Mouse (Mus musculus) B cell, adult 62 days (primary cell): ENCODE measurements around the gene Agmat. TPM values are rescaled to one million over a fixed set of nuclear protein-coding genes. Genes with fewer than 3 reads are reported as not detected.

Experiments
- total RNA-seq: library from RNA; stranded (reverse); gene quantifications from 4 replicates; pipeline ENCODE4 v1.2.4, GENCODE M21; 2023

Agmat gene
- not detected in 4 replicates for total RNA-seq

GRCm38 (mm10) chr4:141746578-141747346, at the start of gene Agmat:
Agmat (plus strand) TSS chr4:141746672.

GRCm38 (mm10) chr4:141722731-141723672, 23.5 kb upstream of the Agmat start, which contains the start of gene Ddi2:
Ddi2 (minus strand) TSS chr4:141723419.

GRCm38 (mm10) chr4:141790524-141790990, 44.1 kb downstream of the Agmat start, which contains the start of gene Dnajc16:
Dnajc16 (minus strand) TSS chr4:141790931.

GRCm38 (mm10) chr4:141793282-141794151, 47.0 kb downstream of the Agmat start, which contains the start of gene Casp9:
Casp9 (plus strand) TSS chr4:141793612.

Other genes starting within 250 kb of the Agmat start
- gene Spen, start 208.1 kb upstream of the Agmat start, total RNA-seq: 46.6 to 59.3 TPM (median 54.1 TPM) in 4 replicates
- not detected in 4 replicates for gene Fblim1, start 140.6 kb upstream of the Agmat start, total RNA-seq
- not detected in 4 replicates for gene Tmem82, start 128.0 kb upstream of the Agmat start, total RNA-seq
- 0.21 TPM in 1 of 4 replicates, not detected in the others for gene Slc25a34, start 122.9 kb upstream of the Agmat start, total RNA-seq
- 27.7 to 40.7 TPM (median 35.5 TPM) in 4 replicates for gene Plekhm2, start 81.8 kb upstream of the Agmat start, total RNA-seq
- 4.6 to 12.8 TPM (median 7.1 TPM) in 3 of 4 replicates, not detected in the other for gene Rsc1a1, start 61.1 kb upstream of the Agmat start, total RNA-seq
- 43.3 to 54.2 TPM (median 45.4 TPM) in 4 replicates for gene Ddi2, start 23.3 kb upstream of the Agmat start, total RNA-seq
- gene Dnajc16, start 44.3 kb downstream of the Agmat start, total RNA-seq: 9.8 to 13.5 TPM (median 12.6 TPM) in 4 replicates
- 21.8 to 32.9 TPM (median 25.5 TPM) in 4 replicates for gene Casp9, start 46.9 kb downstream of the Agmat start, total RNA-seq
- gene Cela2a, start 79.5 kb downstream of the Agmat start, total RNA-seq: 1.1 to 2.0 TPM in 2 of 4 replicates, not detected in the others
- gene Ctrc, start 99.7 kb downstream of the Agmat start, total RNA-seq: not detected in 4 replicates
- 29.9 to 37.0 TPM (median 31.6 TPM) in 4 replicates for gene Efhd2, start 128.2 kb downstream of the Agmat start, total RNA-seq